Mouse (Mus musculus): Measurements from ENCODE around the gene Arsg. TPM values are rescaled to one million over a fixed set of nuclear protein-coding genes. Genes with fewer than 3 reads are reported as not detected.

Gene Arsg
- 4.2 and 4.4 TPM in 2 replicates for polyA plus RNA-seq (2015; fragmentation: Nextera tagmentation; extraction: Ambion mirVana)

GRCm38 (mm10) chr11:109473171-109474085, at the start of gene Arsg, which contains the start of gene Slc16a6:
TSS of gene Arsg (plus strand) at chr11:109473374.
TSS of gene Slc16a6 (minus strand) at chr11:109473598.

GRCm38 (mm10) chr11:109425392-109426271, 47.5 kb upstream of the Arsg start, which contains the start of gene Amz2:
TSS of gene Amz2 (plus strand) at chr11:109425946.

DNA sequence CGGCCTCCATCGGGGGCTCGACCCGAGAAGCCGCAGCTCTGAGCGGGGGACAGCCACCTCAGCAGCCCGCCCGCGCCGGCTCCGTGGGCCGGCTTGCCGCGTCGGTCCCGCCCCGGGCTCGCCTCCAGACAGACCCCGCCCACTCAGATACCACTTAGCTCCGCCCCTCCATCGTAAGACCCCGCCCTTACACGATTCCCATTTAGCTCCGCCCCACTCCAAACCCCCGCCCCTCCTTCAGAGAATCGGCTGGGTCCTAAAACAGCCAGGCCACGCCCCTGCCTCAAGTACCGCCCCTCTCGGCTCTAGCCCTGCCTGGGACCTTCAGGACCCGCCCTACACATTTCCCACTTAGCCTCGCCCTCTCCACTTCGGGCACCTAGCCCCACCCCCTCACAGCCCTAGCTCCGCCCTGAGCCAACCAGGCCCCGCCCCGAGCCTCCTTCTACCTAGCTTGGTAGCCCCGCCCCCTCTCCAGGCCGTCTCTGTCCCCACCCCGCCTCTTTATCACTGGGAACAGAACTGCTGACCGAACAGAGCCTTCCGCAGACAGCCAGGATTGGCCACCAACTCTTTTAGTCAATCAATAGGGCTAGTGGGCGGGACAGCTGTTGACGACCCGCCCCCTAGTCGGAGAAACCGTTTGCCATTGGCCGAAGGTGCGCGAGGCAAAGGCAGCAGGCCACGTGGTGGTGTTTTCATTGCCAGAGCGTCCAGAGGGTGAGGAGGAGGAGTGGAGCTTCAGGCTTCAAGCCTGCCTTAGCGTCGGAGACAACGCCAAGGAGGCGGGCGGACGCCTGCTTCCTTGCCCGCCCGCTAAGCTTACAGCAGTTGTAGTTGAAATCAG, 138.4 kb downstream of the Arsg start, which contains the start of gene Wipi1:
TSS of gene Wipi1 (minus strand) at position 665 of the 847 bp plus-strand sequence.

Small RNA genes lying within 50 kb of the gene (microRNA-seq; reads per million reads assigned to microRNA genes)
- 0 reads per million in 2 experiments for gene Gm25540

Other genes starting within 250 kb of the Arsg start
- gene Rgs9, start 175.2 kb upstream of the Arsg start, polyA plus RNA-seq (2015; fragmentation: Nextera tagmentation; extraction: Ambion mirVana): 0.28 TPM in 2 replicates
- 24.3 and 25.8 TPM in 2 replicates for gene Gna13, start 110.5 kb upstream of the Arsg start, polyA plus RNA-seq (2015; fragmentation: Nextera tagmentation; extraction: Ambion mirVana)
- not detected in 2 replicates for gene 9930022D16Rik, start 59.5 kb upstream of the Arsg start, polyA plus RNA-seq (2015; fragmentation: Nextera tagmentation; extraction: Ambion mirVana)
- 38.6 and 42.0 TPM in 2 replicates for gene Amz2, start 47.4 kb upstream of the Arsg start, polyA plus RNA-seq (2015; fragmentation: Nextera tagmentation; extraction: Ambion mirVana)
- gene Slc16a6, start 224 bp downstream of the Arsg start, polyA plus RNA-seq (2015; fragmentation: Nextera tagmentation; extraction: Ambion mirVana): 6.5 and 7.3 TPM in 2 replicates
- gene Wipi1, start 138.6 kb downstream of the Arsg start, polyA plus RNA-seq (2015; fragmentation: Nextera tagmentation; extraction: Ambion mirVana): 55.7 and 58.8 TPM in 2 replicates
- gene Prkar1a, start 176.0 kb downstream of the Arsg start, polyA plus RNA-seq (2015; fragmentation: Nextera tagmentation; extraction: Ambion mirVana): 398 and 409 TPM in 2 replicates
- 3.2 and 4.3 TPM in 2 replicates for gene Fam20a, start 248.9 kb downstream of the Arsg start, polyA plus RNA-seq (2015; fragmentation: Nextera tagmentation; extraction: Ambion mirVana)